Mouse (Mus musculus) small intestine, adult 2 months (tissue): Measurements from ENCODE around the gene Slfn2. TPM values are rescaled to one million over a fixed set of nuclear protein-coding genes. Genes with fewer than 3 reads are reported as not detected.
"Not testable (repeated sequence)": the region's sequence is repeated elsewhere in the genome, so short reads cannot be mapped to it uniquely, and the experiment has no call there.

Experiments used
- H3K27ac ChIP-seq: fragments of 200-500 bp; 2 replicates; pipeline ENCODE4 v1.5.1; 2012; ENCODE audit warnings: low read depth, low read length, control low read depth, inconsistent platforms; ENCODE audit not compliant: insufficient read depth
- H3K27me3 ChIP-seq: fragments of 200-500 bp; 2 replicates; pipeline ENCODE4 v1.6.1; 2012; ENCODE audit warnings: mild to moderate bottlenecking, moderate library complexity, low read length, inconsistent platforms; ENCODE audit not compliant: control insufficient read depth, insufficient read depth
- H3K36me3 ChIP-seq: fragments of 200-500 bp; 2 replicates; pipeline ENCODE4 v1.6.1; 2012; ENCODE audit warnings: mild to moderate bottlenecking, low read length, control low read depth, inconsistent platforms; ENCODE audit not compliant: control insufficient read depth, insufficient read depth
- H3K4me1 ChIP-seq: fragments of 200-500 bp; 2 replicates; pipeline ENCODE4 v1.6.1; 2012; ENCODE audit warnings: low read length, inconsistent platforms, mixed read lengths; ENCODE audit not compliant: control insufficient read depth, insufficient read depth, insufficient read length
- H3K4me3 ChIP-seq: fragments of 200-500 bp; 2 replicates; pipeline ENCODE4 v1.5.1; 2012; ENCODE audit warnings: low read depth, mild to moderate bottlenecking, control low read depth, inconsistent platforms, low read length, moderate library complexity
- CTCF ChIP-seq: fragments of 200-500 bp; IDR thresholded peaks from 2 replicates; pipeline ENCODE4 v1.5.1; 2012; ENCODE audit warnings: low read depth, mild to moderate bottlenecking, control low read depth, inconsistent platforms, low read length, moderate library complexity, mixed read lengths; ENCODE audit not compliant: insufficient replicate concordance, insufficient read length; ENCODE audit errors: extremely low read depth
- POLR2A ChIP-seq: fragments of 200-500 bp; IDR thresholded peaks from 2 replicates; pipeline ENCODE4 v1.6.1; 2012; ENCODE audit warnings: low read depth, mild to moderate bottlenecking, control low read depth, inconsistent platforms, low read length, moderate library complexity
- WGBS: fragments of 180-500 bp; shearing (Covaris S2); methylation state at CpG from one replicate; pipeline ENCODE4 v1.1.7; 2018; 5-methylcytosine and 5-hydroxymethylcytosine counted together
- polyA plus RNA-seq: library from polyadenylated mRNA; depleted of rRNA; stranded (reverse); fragments of >200 nt; gene quantifications from 2 replicates; pipeline ENCODE4 v1.2.3, GENCODE M21; 2012; rRNA removed

The Slfn2 gene
- 3.4 and 4.2 TPM in 2 replicates for polyA plus RNA-seq

DNA sequence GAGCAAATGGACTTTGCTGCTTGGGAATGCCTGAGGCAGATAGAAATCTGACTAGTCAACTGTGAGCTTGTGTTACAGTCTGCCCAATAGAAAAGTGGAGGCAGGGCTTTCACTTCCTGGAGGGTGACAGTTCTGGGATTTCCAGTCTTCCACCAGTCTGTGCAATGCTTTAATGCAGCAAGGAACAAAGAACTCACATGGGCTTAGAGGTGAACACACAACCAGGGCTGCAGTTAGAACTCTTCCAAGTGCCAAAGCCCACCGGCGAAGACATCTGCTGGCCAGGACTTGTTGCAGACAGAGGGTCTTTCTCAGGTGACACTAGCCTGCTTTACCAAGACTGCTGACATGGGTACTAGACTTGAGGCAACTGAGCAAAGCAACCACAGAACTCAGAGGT lies at the start of gene Slfn2:
Gene Slfn2, plus strand, starts transcription at position 167 of the 400 bp plus-strand sequence.
- Histone ChIP-seq H3K4me3 (peak within 1 kb of the TSS; percentile 60), H3K4me1 (peaks cover 18% of the 10 kb centered on the region; the same call in 1 of the 2 replicates), H3K27me3 (no peaks in the 10 kb centered on the region), H3K27ac (peak within 1 kb of the TSS; percentile 84), H3K36me3 (peaks cover 12% of the 10 kb centered on the region)
- 73% methylated on average over 2 of the region's 2 CpGs for WGBS
- TF ChIP-seq CTCF (no peak), POLR2A (peak; percentile 46; the same call in 1 of the 2 replicates)

DNA sequence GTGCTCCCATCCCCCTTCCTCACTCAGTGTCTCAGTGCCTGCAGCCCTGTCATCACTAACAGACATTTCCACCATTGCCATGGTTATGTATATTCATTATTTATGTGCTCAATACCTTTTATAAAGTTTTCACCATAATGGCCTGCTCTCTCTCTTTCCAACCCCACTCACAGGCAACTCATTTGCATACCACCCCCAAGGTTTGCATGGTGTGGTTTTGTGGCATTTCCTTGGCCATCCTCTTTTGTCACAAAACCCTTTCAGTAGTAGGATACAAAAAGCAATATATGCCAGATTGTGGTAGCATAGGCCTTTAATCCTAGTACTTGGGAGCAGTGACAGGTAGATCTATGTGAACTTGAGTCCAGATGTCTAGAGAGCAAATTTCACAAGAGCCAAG lies 48.8 kb upstream of the Slfn2 start:
- no peaks in the 10 kb centered on the region for H3K4me1 ChIP-seq
- H3K27me3 ChIP-seq = no peaks in the 10 kb centered on the region
- H3K27ac ChIP-seq = no peak overlapping the region
- no peak overlapping the region for H3K4me3 ChIP-seq
- H3K36me3 ChIP-seq = 0 out of 2 replicates have a peak, but pooled peaks cover 2% of the 10 kb centered on the region
- no peak for TF ChIP-seq CTCF
- TF ChIP-seq POLR2A = no peak

DNA sequence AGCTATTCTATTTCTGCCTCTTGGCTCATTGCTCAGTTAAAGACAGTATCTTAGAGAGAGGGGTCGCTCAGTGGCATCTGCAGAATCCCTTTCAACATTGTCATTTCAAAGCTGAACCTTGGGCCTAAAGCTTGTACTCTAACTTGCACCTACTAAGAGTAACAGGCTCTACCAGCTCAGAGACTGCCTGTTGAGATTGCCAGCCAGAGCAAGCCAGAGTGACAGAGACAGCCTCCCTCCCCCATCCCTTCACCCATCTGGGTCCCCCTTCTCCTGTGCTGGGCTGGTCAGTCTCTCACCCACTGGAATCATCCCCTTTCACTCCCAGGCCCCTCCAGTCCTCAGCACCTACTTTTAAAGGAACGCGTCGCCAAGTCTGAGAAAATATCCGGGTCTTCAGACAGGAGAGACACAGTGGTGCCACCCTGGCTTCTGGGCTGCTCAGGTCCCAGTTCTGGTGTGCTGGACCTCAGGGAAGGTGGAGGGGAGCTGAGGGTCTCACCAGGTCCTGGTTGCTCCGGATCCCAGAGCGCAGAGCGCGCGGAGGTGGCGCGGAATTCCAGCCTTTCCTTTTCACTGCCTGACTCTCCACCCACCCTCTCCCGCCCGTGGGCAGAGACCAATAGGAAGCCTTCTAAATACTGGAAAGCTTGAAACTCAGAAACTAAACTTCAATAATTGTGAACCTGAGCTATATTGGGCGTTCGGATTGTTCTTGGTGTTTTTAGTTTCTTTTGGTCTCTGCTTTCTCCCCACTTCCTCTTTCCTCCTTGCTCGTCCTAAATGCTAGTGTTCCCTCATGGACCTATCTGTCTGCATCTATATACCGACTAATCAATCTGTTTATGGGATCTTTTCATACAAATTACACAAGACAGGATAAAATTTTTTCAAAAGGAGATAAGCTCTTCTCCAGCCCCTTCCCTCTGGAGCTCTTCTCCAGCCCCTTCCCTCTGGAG lies 45.1 kb upstream of the Slfn2 start:
- Histone ChIP-seq H3K27ac (peak overlapping the region; percentile 57), H3K4me3 (peak overlapping the region; percentile 59)
- H3K36me3 ChIP-seq, H3K4me1 ChIP-seq, H3K27me3 ChIP-seq: not testable (repeated sequence)
- 73% methylated on average over 18 of the region's 18 CpGs for WGBS

DNA sequence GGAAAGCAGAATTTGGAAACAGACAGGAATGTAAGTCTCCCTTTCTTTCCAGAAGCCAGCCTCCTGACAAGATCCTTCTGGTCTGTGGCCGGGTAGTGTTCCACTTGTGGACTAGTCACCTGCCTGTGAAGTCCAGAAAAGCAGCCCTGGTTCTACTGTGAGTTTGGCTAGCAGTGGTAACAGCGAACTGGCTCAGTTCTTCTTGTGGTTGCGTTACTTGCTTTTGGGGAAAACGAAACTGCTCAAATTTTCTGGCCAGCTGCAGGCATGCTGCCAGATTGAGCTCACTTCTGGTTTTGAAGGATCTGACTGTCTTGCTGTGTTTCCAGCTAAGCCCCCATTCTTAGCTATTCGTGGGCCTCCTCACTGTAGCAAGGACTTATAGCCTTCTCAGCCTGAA lies 44.3 kb upstream of the Slfn2 start, which contains the start of gene Slfn8:
Gene Slfn8, minus strand, starts transcription at position 190 of the 400 bp plus-strand sequence.
- Histone ChIP-seq H3K27me3 (no peaks in the 10 kb centered on the region), H3K27ac (peak within 1 kb of the TSS; percentile 57), H3K4me3 (peak within 1 kb of the TSS; percentile 59), H3K4me1 (no peaks in the 10 kb centered on the region), H3K36me3 (no peaks in the 10 kb centered on the region)
- 45% methylated on average over 5 of the region's 5 CpGs for WGBS
- no peak for TF ChIP-seq POLR2A
- TF ChIP-seq CTCF = no peak

DNA sequence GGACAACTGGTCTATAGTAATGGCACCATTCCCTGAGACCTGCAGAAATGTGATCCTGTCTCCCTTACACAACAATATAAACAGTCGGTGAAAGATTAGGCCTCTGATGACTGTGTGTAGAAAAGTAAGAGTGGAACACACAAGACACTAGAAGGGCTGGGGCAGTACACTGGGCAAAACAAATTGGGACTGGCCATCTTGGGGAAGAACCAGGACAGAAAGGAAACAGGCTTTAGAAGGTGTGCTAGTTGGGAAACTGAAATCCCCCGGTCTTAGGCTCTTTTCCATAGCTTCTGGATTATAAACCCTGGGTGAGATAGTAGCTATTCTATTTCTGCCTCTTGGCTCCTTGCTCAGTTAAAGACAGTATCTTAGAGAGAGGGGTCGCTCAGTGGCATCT lies 26.2 kb upstream of the Slfn2 start:
- not testable (repeated sequence) for H3K4me1 ChIP-seq, H3K27me3 ChIP-seq, H3K36me3 ChIP-seq, H3K27ac ChIP-seq, H3K4me3 ChIP-seq
- WGBS = 83% methylated on average over 3 of the region's 3 CpGs

DNA sequence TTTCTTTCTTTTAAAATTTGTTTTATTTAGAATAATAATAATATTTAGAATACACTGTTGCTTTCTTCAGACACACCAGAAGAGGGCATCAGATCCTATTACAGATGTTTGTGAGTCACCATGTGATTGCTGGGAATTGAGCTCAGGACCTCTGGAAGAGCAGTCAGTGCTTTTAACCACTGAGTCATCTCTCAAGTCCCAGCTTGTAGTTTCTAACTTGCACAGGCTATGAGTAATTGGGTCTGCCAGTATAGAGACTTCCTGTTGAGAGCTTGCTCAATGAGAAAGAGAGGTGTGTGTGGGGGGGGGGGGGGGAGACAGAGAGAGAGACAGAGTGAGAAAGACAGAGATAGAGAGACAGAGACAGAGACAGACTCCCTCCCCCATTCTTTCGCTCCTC lies 25.8 kb upstream of the Slfn2 start:
- no peak overlapping the region for H3K27ac ChIP-seq
- WGBS = 75% methylated on average over 1 of the region's 1 CpGs
- H3K27me3 ChIP-seq = no peaks in the 10 kb centered on the region
- H3K4me1 ChIP-seq = no peaks in the 10 kb centered on the region; the same call in 1 of the 2 replicates
- no peak overlapping the region for H3K4me3 ChIP-seq
- H3K36me3 ChIP-seq = no peaks in the 10 kb centered on the region
- TF ChIP-seq CTCF (no peak), POLR2A (no peak)

DNA sequence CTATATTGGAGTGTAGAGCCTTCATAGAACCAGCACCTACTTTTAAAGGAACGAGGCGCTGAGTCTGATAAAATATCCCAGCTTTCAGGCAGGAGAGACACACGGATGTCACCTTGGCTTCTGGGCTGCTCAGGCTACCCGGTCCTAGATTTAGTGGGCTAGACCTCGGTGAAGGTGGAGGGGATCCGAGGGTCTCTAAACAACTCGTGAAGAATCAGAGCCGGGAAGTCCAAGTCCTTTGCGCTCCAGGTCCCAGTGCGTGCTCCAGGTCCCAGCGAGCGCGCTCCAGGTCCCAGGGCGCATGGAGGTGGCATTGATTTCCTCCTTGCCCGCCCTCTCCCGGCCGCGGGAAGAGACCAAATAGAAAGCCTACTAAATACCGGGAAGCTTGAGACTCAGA lies 25.1 kb upstream of the Slfn2 start:
- no peaks in the 10 kb centered on the region for H3K27me3 ChIP-seq
- no peaks in the 10 kb centered on the region for H3K36me3 ChIP-seq
- TF ChIP-seq POLR2A (no peak), CTCF (no peak)
- no peak overlapping the region for H3K27ac ChIP-seq
- WGBS = 17% methylated on average over 19 of the region's 19 CpGs
- H3K4me1 ChIP-seq = no peaks in the 10 kb centered on the region; the same call in 1 of the 2 replicates
- peak overlapping the region; percentile 51 for H3K4me3 ChIP-seq
